Mouse (Mus musculus): Measurements from ENCODE around the gene Paqr4. TPM values are rescaled to one million over a fixed set of nuclear protein-coding genes. Genes with fewer than 3 reads are reported as not detected.
A peak's percentile ranks its signal among the peaks of the same experiment; 100 is the strongest.

Paqr4 gene
- polyA plus RNA-seq, 1 experiment = 0.85 TPM

DNA sequence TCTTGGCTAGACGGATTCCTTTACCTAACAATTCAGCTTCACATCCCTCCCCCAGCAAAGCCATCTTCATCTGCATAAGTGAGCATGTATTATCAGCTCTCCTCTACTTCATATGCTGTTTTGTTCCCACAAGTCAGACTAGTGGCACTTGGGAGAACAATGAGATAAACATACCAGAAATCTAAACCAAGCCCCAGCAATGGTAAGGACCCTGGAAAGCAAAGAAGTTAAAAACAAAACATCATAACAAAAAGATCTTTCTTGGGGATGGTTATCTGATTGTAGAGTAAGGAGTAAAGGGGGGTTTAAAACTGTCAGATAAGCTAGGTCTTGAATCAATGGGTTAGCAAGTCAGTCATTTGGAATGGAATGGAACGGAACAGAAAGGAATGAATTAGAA lies 29.8 kb upstream of the Paqr4 start:
- TF ChIP-seq CTCF (IDR thresholded peaks at IDR 0.05; ENCODE audit: control insufficient read depth, insufficient read depth, insufficient replicate concordance, low read depth, low read length) (no peak), POLR2A (IDR thresholded peaks at IDR 0.05; ENCODE audit: control insufficient read depth, low read depth, low read length) (no peak)
- peak overlapping the region; percentile 96; the same call in 1 of the 2 replicates for H3K4me3 ChIP-seq (ENCODE audit: control insufficient read depth, low read depth, low read length)
- peak overlapping the region; percentile 98 for H3K27ac ChIP-seq (ENCODE audit: control insufficient read depth, insufficient read depth, low read depth, low read length)

GRCm38 (mm10) chr17:23762976-23763375 lies 22.3 kb upstream of the Paqr4 start:
- H3K27ac ChIP-seq (ENCODE audit: control insufficient read depth, insufficient read depth, low read depth, low read length) = no peak overlapping the region
- no peaks in the 10 kb centered on the region for H3K27me3 ChIP-seq (ENCODE audit: control insufficient read depth, insufficient read depth, low read length)
- peaks cover 4% of the 10 kb centered on the region; the same call in 1 of the 2 replicates for H3K36me3 ChIP-seq (ENCODE audit: control insufficient read depth, insufficient read depth, low read length)
- no peak overlapping the region for H3K4me3 ChIP-seq (ENCODE audit: control insufficient read depth, low read depth, low read length)
- TF ChIP-seq CTCF (IDR thresholded peaks at IDR 0.05; ENCODE audit: control insufficient read depth, insufficient read depth, insufficient replicate concordance, low read depth, low read length) = no peak
- no peak for TF ChIP-seq POLR2A (IDR thresholded peaks at IDR 0.05; ENCODE audit: control insufficient read depth, low read depth, low read length)
- H3K4me1 ChIP-seq (ENCODE audit: control insufficient read depth, insufficient read depth, low read length) = no peaks in the 10 kb centered on the region

More for the DNA sequence above, 29.8 kb upstream of the Paqr4 start:
- Histone ChIP-seq H3K36me3 (ENCODE audit: control insufficient read depth, insufficient read depth, low read length) (peaks cover 3% of the 10 kb centered on the region; the same call in 1 of the 2 replicates), H3K4me1 (ENCODE audit: control insufficient read depth, insufficient read depth, low read length) (no peaks in the 10 kb centered on the region; the same call in 1 of the 2 replicates), H3K27me3 (ENCODE audit: control insufficient read depth, insufficient read depth, low read length) (no peaks in the 10 kb centered on the region)

GRCm38 (mm10) chr17:23761155-23761554 lies 20.5 kb upstream of the Paqr4 start:
- Histone ChIP-seq H3K4me1 (ENCODE audit: control insufficient read depth, insufficient read depth, low read length) (no peaks in the 10 kb centered on the region), H3K27me3 (ENCODE audit: control insufficient read depth, insufficient read depth, low read length) (no peaks in the 10 kb centered on the region), H3K27ac (ENCODE audit: control insufficient read depth, insufficient read depth, low read depth, low read length) (no peak overlapping the region), H3K4me3 (ENCODE audit: control insufficient read depth, low read depth, low read length) (no peak overlapping the region), H3K36me3 (ENCODE audit: control insufficient read depth, insufficient read depth, low read length) (peaks cover 5% of the 10 kb centered on the region; the same call in 1 of the 2 replicates)
- no peak for TF ChIP-seq POLR2A (IDR thresholded peaks at IDR 0.05; ENCODE audit: control insufficient read depth, low read depth, low read length)
- TF ChIP-seq CTCF (IDR thresholded peaks at IDR 0.05; ENCODE audit: control insufficient read depth, insufficient read depth, insufficient replicate concordance, low read depth, low read length) = no peak

DNA sequence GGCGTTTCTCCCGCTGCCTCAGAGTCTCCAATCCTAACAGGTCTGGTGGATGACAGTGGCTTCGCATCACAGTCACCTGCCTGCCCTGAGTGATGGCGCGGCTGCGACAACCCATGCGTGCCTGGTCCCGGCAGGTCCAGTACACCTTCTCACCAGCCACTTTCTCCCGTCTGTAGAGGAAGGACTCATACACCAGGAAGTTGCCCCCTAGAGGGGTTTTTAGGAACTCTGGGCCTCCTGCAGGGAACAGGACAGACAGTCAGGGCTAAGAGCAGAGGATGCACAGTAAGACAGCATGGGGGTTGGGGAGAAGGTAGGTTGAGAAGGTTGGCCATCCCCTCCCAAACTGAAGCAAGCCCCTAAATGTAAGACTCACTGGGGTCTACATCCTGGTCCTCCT lies 19.6 kb upstream of the Paqr4 start:
- Histone ChIP-seq H3K27me3 (ENCODE audit: control insufficient read depth, insufficient read depth, low read length) (no peaks in the 10 kb centered on the region), H3K4me1 (ENCODE audit: control insufficient read depth, insufficient read depth, low read length) (no peaks in the 10 kb centered on the region), H3K36me3 (ENCODE audit: control insufficient read depth, insufficient read depth, low read length) (peaks cover 5% of the 10 kb centered on the region; the same call in 1 of the 2 replicates), H3K27ac (ENCODE audit: control insufficient read depth, insufficient read depth, low read depth, low read length) (no peak overlapping the region), H3K4me3 (ENCODE audit: control insufficient read depth, low read depth, low read length) (no peak overlapping the region)
- TF ChIP-seq POLR2A (IDR thresholded peaks at IDR 0.05; ENCODE audit: control insufficient read depth, low read depth, low read length) = no peak
- TF ChIP-seq CTCF (IDR thresholded peaks at IDR 0.05; ENCODE audit: control insufficient read depth, insufficient read depth, insufficient replicate concordance, low read depth, low read length) = no peak

GRCm38 (mm10) chr17:23758801-23759200 lies 18.1 kb upstream of the Paqr4 start:
- H3K4me3 ChIP-seq (ENCODE audit: control insufficient read depth, low read depth, low read length) = no peak overlapping the region
- no peak overlapping the region for H3K27ac ChIP-seq (ENCODE audit: control insufficient read depth, insufficient read depth, low read depth, low read length)
- H3K36me3 ChIP-seq (ENCODE audit: control insufficient read depth, insufficient read depth, low read length) = peaks cover 5% of the 10 kb centered on the region; the same call in 1 of the 2 replicates
- H3K4me1 ChIP-seq (ENCODE audit: control insufficient read depth, insufficient read depth, low read length) = no peaks in the 10 kb centered on the region
- H3K27me3 ChIP-seq (ENCODE audit: control insufficient read depth, insufficient read depth, low read length) = no peaks in the 10 kb centered on the region
- no peak for TF ChIP-seq POLR2A (IDR thresholded peaks at IDR 0.05; ENCODE audit: control insufficient read depth, low read depth, low read length)
- TF ChIP-seq CTCF (IDR thresholded peaks at IDR 0.05; ENCODE audit: control insufficient read depth, insufficient read depth, insufficient replicate concordance, low read depth, low read length) = no peak

GRCm38 (mm10) chr17:23757581-23757980 lies 16.9 kb upstream of the Paqr4 start:
- Histone ChIP-seq H3K27ac (ENCODE audit: control insufficient read depth, insufficient read depth, low read depth, low read length) (no peak overlapping the region), H3K36me3 (ENCODE audit: control insufficient read depth, insufficient read depth, low read length) (peaks cover 5% of the 10 kb centered on the region; the same call in 1 of the 2 replicates), H3K27me3 (ENCODE audit: control insufficient read depth, insufficient read depth, low read length) (no peaks in the 10 kb centered on the region), H3K4me3 (ENCODE audit: control insufficient read depth, low read depth, low read length) (no peak overlapping the region), H3K4me1 (ENCODE audit: control insufficient read depth, insufficient read depth, low read length) (no peaks in the 10 kb centered on the region)
- TF ChIP-seq POLR2A (IDR thresholded peaks at IDR 0.05; ENCODE audit: control insufficient read depth, low read depth, low read length) = no peak
- no peak for TF ChIP-seq CTCF (IDR thresholded peaks at IDR 0.05; ENCODE audit: control insufficient read depth, insufficient read depth, insufficient replicate concordance, low read depth, low read length)

DNA sequence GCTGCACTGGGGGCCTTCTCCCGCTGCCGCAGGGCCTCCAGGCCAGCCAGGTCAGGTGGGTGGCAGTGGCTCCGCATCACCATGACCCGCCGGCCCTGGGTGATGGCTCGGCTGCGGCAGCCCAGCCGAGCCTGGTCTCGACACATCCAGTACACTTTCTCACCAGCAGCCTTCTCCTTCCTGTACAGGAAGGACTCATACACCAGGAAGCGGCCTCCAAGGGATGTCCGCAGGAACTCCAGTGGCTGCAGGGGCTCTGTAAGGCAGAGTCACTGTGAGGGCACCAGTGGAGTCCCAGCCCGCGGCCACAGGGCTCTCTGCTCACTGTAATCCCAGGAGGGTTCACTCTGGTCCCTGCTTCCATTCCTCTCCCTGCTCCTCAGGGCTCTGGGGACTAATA lies 15.0 kb upstream of the Paqr4 start:
- Histone ChIP-seq H3K27me3 (ENCODE audit: control insufficient read depth, insufficient read depth, low read length) (no peaks in the 10 kb centered on the region), H3K4me3 (ENCODE audit: control insufficient read depth, low read depth, low read length) (no peak overlapping the region), H3K27ac (ENCODE audit: control insufficient read depth, insufficient read depth, low read depth, low read length) (no peak overlapping the region), H3K4me1 (ENCODE audit: control insufficient read depth, insufficient read depth, low read length) (no peaks in the 10 kb centered on the region), H3K36me3 (ENCODE audit: control insufficient read depth, insufficient read depth, low read length) (peaks cover 2% of the 10 kb centered on the region; the same call in 1 of the 2 replicates)
- no peak for TF ChIP-seq POLR2A (IDR thresholded peaks at IDR 0.05; ENCODE audit: control insufficient read depth, low read depth, low read length)
